Mouse (Mus musculus) E14TG2a.4 (cell line): Measurements from ENCODE around the gene Acss3.

Experiments
- CTCF ChIP-seq: conservative IDR thresholded peaks from 2 replicates; pipeline ENCODE4 v1.5.1; 2014; ENCODE audit warnings: low read length
- NANOG ChIP-seq: IDR thresholded peaks from 2 replicates; pipeline ENCODE4 v1.6.1; 2014; ENCODE audit warnings: borderline replicate concordance, low read length, mixed read lengths
- POU5F1 ChIP-seq: IDR thresholded peaks from 2 replicates; pipeline ENCODE4 v1.6.1; 2014; ENCODE audit warnings: low read length, borderline replicate concordance

DNA sequence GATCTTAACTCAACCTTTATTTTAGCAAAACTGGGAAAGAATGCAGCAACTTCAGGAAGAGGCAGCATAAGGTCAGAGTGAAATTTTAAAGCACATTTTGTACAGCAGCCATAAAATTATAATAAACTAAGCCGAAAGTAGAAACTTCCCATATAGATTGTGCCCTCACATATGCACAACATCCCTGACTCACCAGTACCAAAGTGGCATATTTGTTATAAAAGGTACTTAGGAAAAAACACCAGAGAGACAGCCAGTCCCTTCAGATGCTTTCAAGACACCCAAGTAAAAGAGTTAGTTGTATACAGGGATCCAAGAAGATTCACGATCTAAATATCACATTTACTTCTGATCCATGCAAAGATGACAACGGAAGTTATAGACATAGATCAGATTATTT lies 184.6 kb downstream of the Acss3 start:
- TF ChIP-seq CTCF (no peak), POU5F1 (no peak), NANOG (no peak)
